Mouse (Mus musculus) kidney, adult 2 months (tissue): Measurements from ENCODE around the gene Tpsg1. TPM values are rescaled to one million over a fixed set of nuclear protein-coding genes. Genes with fewer than 3 reads are reported as not detected.

Experiments
- DNase-seq: peaks from one replicate; pipeline ENCODE4 v3.0.0; 2021
- H3K27ac ChIP-seq: fragments of 200-500 bp; 2 replicates; pipeline ENCODE4 v1.5.1; 2012; ENCODE audit warnings: low read depth, low read length, control low read depth, inconsistent platforms; ENCODE audit not compliant: insufficient read depth
- H3K27me3 ChIP-seq: fragments of 200-500 bp; replicated peaks from 2 replicates; pipeline ENCODE4 v1.6.1; 2012; ENCODE audit warnings: mild to moderate bottlenecking, moderate library complexity, low read length, inconsistent platforms; ENCODE audit not compliant: control insufficient read depth, insufficient read depth
- H3K36me3 ChIP-seq: fragments of 200-500 bp; 2 replicates; pipeline ENCODE4 v1.6.1; 2012; ENCODE audit warnings: mild to moderate bottlenecking, moderate library complexity, low read length, inconsistent platforms; ENCODE audit not compliant: control insufficient read depth, insufficient read depth
- H3K4me1 ChIP-seq: fragments of 200-500 bp; 2 replicates; pipeline ENCODE4 v1.6.1; 2011; ENCODE audit warnings: low read length; ENCODE audit not compliant: control insufficient read depth, insufficient read depth
- H3K4me3 ChIP-seq: fragments of 200-500 bp; 2 replicates; pipeline ENCODE4 v1.5.1; 2011; ENCODE audit warnings: mild to moderate bottlenecking, low read depth, low read length, control low read depth; ENCODE audit not compliant: insufficient read depth
- CTCF ChIP-seq: fragments of 200-500 bp; conservative IDR thresholded peaks from 2 replicates; pipeline ENCODE4 v1.5.1; 2011; ENCODE audit warnings: low read depth, mild to moderate bottlenecking, control low read depth, low read length, moderate library complexity, mixed read lengths; ENCODE audit not compliant: insufficient read depth, insufficient read length
- POLR2A ChIP-seq: fragments of 200-500 bp; IDR thresholded peaks from one replicate; pipeline ENCODE4 v1.6.1; 2011; ENCODE audit warnings: low read depth, low read length, control low read depth
- WGBS: fragments of 180-500 bp; shearing (Covaris S2); methylation state at CpG from one replicate; pipeline ENCODE4 v1.1.7; 2018; 5-methylcytosine and 5-hydroxymethylcytosine counted together
- polyA plus RNA-seq: library from polyadenylated mRNA; depleted of rRNA; stranded (reverse); fragments of >200 nt; gene quantifications from 2 replicates; pipeline ENCODE4 v1.2.3, GENCODE M21; 2012; rRNA removed

The Tpsg1 gene
- polyA plus RNA-seq = 0.12 TPM in 1 of 2 replicates, not detected in the other

DNA sequence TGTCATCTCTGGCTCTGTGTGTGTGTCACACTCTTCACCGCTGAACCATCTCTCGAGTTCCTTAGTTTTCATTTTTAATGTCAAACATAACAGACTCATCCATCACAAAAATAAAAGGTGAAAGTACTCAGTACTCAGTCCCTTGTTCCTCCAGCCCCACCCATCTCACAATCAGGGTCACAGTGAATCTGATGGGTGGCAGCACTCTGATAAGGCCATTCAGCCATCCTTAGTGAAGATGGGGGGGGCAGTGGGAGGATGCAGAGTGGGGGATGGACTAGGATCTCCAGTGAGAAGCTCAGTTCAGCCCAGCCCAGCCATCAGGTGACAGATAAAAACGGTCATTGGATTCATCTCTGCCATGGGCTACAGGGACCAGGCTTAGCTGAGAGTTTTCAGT lies at the start of gene Tpsg1:
TSS of gene Tpsg1 (plus strand) at position 301 of the 400 bp plus-strand sequence.
- Histone ChIP-seq H3K4me1 (no peaks in the 10 kb centered on the region), H3K27ac (no peak within 1 kb of the TSS), H3K27me3 (no peaks in the 10 kb centered on the region), H3K4me3 (no peak within 1 kb of the TSS), H3K36me3 (no peaks in the 10 kb centered on the region)
- WGBS = 77% methylated on average over 3 of the region's 3 CpGs
- no peak for DNase-seq
- TF ChIP-seq POLR2A = no peak
- TF ChIP-seq CTCF = no peak

DNA sequence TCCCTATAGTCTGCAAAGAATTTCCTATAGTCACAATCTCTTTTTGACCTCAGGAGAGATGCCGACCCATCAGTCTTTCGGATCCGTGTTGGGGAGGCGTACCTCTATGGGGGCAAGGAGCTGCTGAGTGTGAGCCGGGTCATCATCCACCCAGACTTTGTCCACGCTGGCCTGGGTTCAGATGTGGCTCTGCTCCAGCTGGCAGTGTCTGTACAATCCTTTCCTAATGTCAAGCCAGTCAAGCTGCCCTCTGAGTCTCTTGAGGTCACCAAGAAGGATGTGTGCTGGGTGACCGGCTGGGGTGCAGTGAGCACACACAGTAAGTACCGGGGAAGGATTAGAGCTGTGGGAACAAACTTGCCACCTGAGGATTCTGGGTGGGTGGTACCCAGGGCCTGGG lies 48.3 kb upstream of the Tpsg1 start:
- Histone ChIP-seq H3K4me1 (no peaks in the 10 kb centered on the region), H3K27ac (no peak overlapping the region), H3K27me3 (no peaks in the 10 kb centered on the region), H3K36me3 (no peaks in the 10 kb centered on the region), H3K4me3 (no peak overlapping the region)
- 54% methylated on average over 8 of the region's 8 CpGs for WGBS
- DNase-seq = peak; percentile 52
- TF ChIP-seq POLR2A (no peak), CTCF (no peak)

DNA sequence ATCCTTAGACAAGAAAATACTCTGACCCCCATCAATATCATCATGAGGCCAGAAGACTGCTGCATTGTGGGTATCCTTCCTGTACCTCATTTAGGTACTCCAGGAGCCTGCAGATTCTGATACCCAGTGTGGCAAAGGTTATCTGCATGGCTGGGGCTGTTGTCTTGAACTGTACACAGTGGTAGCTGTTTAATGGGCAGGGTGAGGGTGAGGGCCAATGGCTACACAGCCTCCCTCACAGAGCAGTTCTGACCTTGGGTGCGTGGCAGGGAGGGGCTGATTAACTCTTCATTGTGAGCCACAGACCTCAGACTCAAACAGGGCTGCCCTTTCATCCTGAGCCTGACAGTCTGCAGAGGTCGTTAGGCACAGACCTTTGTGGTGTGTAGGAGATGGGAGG lies 46.1 kb upstream of the Tpsg1 start:
- no peaks in the 10 kb centered on the region for H3K4me1 ChIP-seq
- H3K27ac ChIP-seq = no peak overlapping the region
- no peaks in the 10 kb centered on the region for H3K36me3 ChIP-seq
- DNase-seq = no peak
- WGBS = 23% methylated on average over 2 of the region's 2 CpGs
- H3K27me3 ChIP-seq = no peaks in the 10 kb centered on the region
- TF ChIP-seq CTCF = no peak
- H3K4me3 ChIP-seq = no peak overlapping the region

DNA sequence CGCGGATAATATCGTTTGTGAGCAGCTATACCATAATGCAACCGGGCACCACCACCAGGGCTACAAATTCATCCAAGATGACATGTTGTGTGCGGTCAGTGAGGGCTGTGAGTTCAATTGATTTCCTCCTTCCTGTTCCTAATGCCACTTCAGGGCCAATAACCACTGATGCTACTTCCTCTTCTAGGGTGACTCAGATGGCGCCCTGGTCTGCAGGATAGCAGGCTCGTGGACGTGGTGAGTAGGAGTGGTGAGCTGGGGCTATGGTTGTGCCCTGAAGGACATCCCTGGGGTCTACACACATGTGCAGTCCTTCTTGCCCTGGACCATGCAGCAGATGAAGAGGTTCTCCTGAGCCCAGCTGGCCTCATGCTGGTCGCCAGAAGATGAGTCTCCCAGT lies 36.8 kb upstream of the Tpsg1 start:
- WGBS = 58% methylated on average over 9 of the region's 9 CpGs

DNA sequence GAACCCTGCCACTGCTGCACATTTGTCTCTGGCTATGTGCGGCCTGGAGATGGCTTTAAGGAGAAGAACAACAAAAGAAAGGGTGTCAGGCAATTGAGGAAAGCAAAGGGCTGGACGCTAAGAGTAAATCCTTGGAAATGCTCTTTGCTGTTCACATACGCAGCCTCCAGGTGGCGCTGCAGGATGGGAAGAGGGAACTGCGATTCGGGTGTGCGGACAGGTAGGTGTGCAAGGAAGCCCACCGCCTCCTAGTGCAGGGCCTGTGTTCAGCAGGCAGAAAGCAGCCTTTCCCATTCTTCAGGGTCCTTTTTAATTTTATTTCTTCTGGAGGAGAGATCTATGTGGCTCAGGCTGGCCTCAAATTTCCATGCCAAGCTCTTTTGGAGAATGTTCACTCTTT lies 35.1 kb upstream of the Tpsg1 start:
- H3K4me3 ChIP-seq = no peak overlapping the region
- H3K4me1 ChIP-seq = no peaks in the 10 kb centered on the region
- H3K27ac ChIP-seq = no peak overlapping the region
- DNase-seq = peak; percentile 38
- H3K36me3 ChIP-seq = no peaks in the 10 kb centered on the region
- H3K27me3 ChIP-seq = no peaks in the 10 kb centered on the region
- WGBS = 3% methylated on average over 8 of the region's 8 CpGs
- TF ChIP-seq POLR2A = no peak
- TF ChIP-seq CTCF = peak; percentile 97

More for the DNA sequence above, 36.8 kb upstream of the Tpsg1 start:
- no peak for DNase-seq
- Histone ChIP-seq H3K36me3 (no peaks in the 10 kb centered on the region), H3K27ac (no peak overlapping the region), H3K4me3 (no peak overlapping the region), H3K27me3 (no peaks in the 10 kb centered on the region), H3K4me1 (no peaks in the 10 kb centered on the region)
- TF ChIP-seq CTCF (no peak), POLR2A (no peak)

DNA sequence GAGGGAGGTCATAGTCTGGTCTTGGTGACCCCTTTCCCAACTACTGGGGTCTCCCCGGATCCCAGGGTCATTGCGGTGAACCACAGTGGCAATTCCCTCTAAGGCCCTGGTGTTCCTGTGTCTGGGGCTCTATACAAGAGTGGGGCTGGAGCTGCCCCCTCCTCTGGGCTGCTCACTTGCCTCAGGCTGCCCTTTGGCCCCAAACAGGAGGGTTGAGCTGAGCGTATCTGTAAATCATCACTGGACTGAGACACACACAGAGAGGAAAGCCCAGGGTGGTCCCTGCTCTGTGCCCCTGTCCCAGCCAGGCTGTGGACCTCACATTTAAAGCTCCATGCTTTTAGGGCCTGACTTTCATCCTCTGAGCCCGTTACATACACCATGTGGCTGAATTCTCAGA lies 30.9 kb upstream of the Tpsg1 start:
- Histone ChIP-seq H3K27ac (no peak overlapping the region), H3K4me3 (no peak overlapping the region), H3K36me3 (no peaks in the 10 kb centered on the region), H3K4me1 (no peaks in the 10 kb centered on the region), H3K27me3 (no peaks in the 10 kb centered on the region)
- 68% methylated on average over 4 of the region's 4 CpGs for WGBS
- peak; percentile 26 for DNase-seq
- TF ChIP-seq CTCF = no peak
- no peak for TF ChIP-seq POLR2A

DNA sequence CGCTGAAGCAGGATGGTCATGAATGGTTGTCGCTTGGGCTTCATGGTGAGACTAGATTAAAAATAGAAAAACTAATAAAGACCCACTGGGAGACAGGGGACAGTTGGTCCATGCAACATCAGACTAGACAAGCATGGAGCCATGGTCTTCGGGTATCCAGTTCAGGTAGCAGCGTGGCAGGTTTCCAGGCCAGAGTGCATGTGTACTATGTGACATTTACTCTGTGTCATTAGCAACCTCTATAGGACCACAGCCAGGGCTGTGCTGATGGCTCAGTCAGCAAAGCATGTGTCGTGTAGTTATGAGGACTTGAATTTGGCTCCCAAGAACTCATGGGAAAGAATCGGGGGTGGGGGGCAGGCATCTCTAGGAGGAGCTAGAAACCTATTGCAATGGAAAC lies 29.1 kb upstream of the Tpsg1 start:
- no peaks in the 10 kb centered on the region for H3K4me1 ChIP-seq
- no peak overlapping the region for H3K4me3 ChIP-seq
- no peak overlapping the region for H3K27ac ChIP-seq
- DNase-seq = no peak
- no peak for TF ChIP-seq CTCF
- no peak for TF ChIP-seq POLR2A
- WGBS = 84% methylated on average over 6 of the region's 6 CpGs
- no peaks in the 10 kb centered on the region for H3K27me3 ChIP-seq
- H3K36me3 ChIP-seq = no peaks in the 10 kb centered on the region

DNA sequence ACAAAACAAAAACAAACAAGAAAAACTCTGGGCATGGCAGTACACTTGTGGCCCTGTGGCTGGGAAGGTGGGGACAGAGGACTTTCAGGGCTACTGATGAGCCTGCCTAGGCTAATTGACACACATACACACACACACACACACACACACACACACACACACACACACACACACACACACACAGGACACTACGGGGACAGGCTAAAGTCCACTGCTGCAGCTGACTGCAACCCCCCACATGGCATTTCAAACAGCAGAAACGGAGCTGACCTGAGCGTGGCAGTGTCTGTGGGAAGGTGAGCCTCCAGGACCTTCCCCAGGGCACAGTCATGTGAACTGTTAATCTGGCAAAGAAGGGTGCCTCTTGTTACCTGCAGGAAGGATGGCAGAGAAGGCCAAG lies 27.6 kb upstream of the Tpsg1 start:
- TF ChIP-seq CTCF (no peak), POLR2A (no peak)
- WGBS = 27% methylated on average over 3 of the region's 3 CpGs

More for the DNA sequence above, 27.6 kb upstream of the Tpsg1 start:
- Histone ChIP-seq H3K4me3 (no peak overlapping the region), H3K27me3 (no peaks in the 10 kb centered on the region), H3K27ac (no peak overlapping the region), H3K4me1 (no peaks in the 10 kb centered on the region), H3K36me3 (no peaks in the 10 kb centered on the region)
- DNase-seq = peak; percentile 47
